Mouse (Mus musculus) kidney, adult 2 months (tissue): ENCODE measurements around the gene Cdh4.

Experiments used
- CTCF ChIP-seq: fragments of 200-500 bp; conservative IDR thresholded peaks from 2 replicates; pipeline ENCODE4 v1.5.1; 2011; ENCODE audit warnings: low read depth, mild to moderate bottlenecking, control low read depth, low read length, moderate library complexity, mixed read lengths; ENCODE audit not compliant: insufficient read depth, insufficient read length
- POLR2A ChIP-seq: fragments of 200-500 bp; IDR thresholded peaks from one replicate; pipeline ENCODE4 v1.6.1; 2011; ENCODE audit warnings: low read depth, low read length, control low read depth

- TF ChIP-seq CTCF (no peak), POLR2A (no peak)
These were observed 345.0 kb downstream of the Cdh4 start for GRCm38 (mm10) chr2:179787256-179787655.
